Mouse (Mus musculus) kidney, postnatal 10 days (tissue): ENCODE measurements at regions not wholly inside any gene's neighbourhood (a gene's known extent, or its start where the extent isn't known, plus 50 kb on each side); places are given as distances from the start of the nearest gene placed in this dataset.

Experiments used
- DNase-seq: peaks from one replicate; pipeline ENCODE4 v3.0.0; 2021; ENCODE audit warnings: mixed read lengths

- DNase-seq, result no peak
Measured at GRCm38 (mm10) chr15:36852229-36852821, 155.2 kb downstream of the Zfp706 start.

GRCm38 (mm10) chr15:36848238-36848637, 159.3 kb downstream of the Zfp706 start:
- no peak for DNase-seq

GRCm38 (mm10) chr15:36846806-36847205, 160.8 kb downstream of the Zfp706 start:
- no peak for DNase-seq
